Mouse (Mus musculus): Measurements from ENCODE around the gene Pex5l.

Gene Pex5l

DNA sequence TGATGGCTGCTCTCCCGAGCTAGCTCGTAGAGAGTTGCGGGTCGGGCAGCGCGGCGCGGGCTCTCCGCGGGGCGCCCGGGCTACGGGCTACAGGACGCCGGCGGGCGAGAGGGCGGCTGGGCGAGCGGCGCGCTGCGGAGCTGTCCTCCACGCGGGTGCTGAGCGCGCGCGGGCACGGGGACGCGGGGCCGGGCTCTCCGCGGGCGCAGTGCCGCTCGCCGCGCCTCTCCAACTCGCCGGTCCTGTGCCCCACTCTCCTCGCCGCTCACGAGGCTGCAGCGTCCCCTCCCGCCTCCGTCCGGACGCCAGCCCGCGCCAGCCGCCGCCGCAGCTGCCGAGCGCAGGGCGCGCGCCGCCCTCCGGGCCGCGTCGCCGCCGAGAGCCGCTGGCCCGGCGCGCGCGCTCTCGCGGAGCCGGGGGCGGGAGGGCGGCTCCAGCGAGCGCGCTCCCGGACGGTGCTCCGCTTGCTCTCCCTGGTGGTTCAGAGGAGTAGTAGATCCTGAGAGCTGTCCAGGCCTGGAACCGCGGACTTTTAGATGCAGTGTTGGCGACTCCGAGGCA is at the start of gene Pex5l:
Pex5l (minus strand) TSS at position 347 of the 561 bp plus-strand sequence.
- in situ Hi-C loops (cut with MboI; ENCODE audit: low pct_unique_long_range_greater_than_20kb in 1 of 2, low sequenced_read_pairs in 2 of 2, unreplicated experiment in 1 of 2) = no loop called here

DNA sequence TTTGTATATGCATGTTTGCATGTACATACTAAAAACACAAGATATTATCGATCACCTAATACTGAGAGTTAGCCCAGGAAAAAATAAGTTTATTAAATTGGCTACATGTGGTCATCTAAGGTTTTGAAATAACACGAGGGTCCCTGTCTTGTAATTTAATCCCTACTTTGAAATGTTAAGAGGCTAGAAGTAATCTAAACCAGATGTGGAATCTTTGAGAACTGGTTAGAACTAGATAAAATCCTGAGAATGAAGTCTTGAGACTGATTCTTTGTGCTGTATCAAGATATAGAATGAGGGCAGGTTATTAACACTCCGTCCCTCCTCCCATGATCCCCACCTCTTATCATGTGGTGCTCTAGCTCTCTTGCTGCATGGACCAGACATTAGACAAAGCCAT is 22.1 kb upstream of the Pex5l start:
- in situ Hi-C loops (cut with MboI; ENCODE audit: low pct_unique_long_range_greater_than_20kb in 1 of 2, low sequenced_read_pairs in 2 of 2, unreplicated experiment in 1 of 2) = no loop called here

DNA sequence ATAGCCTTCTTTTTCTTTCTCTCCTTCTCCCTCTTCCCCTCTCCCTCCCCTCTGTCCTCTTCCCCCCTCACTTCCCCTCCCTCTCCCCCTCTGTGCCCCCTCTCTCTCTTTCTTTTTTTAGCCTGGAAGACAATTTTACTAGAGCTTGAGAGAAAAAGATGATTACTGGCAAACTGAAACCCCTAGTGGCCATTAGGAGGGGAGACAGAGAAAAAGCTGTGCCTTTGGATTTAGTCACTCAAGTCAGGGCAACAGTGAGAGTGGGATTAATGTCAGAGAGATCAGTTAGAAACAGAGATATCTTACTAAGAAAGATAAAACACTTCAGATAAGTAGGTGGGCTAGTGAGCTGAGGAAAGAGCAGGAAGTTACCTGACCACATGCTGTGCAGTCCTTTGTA is 20.8 kb upstream of the Pex5l start:
- in situ Hi-C loops (cut with MboI; ENCODE audit: low pct_unique_long_range_greater_than_20kb in 1 of 2, low sequenced_read_pairs in 2 of 2, unreplicated experiment in 1 of 2) = no loop called here

DNA sequence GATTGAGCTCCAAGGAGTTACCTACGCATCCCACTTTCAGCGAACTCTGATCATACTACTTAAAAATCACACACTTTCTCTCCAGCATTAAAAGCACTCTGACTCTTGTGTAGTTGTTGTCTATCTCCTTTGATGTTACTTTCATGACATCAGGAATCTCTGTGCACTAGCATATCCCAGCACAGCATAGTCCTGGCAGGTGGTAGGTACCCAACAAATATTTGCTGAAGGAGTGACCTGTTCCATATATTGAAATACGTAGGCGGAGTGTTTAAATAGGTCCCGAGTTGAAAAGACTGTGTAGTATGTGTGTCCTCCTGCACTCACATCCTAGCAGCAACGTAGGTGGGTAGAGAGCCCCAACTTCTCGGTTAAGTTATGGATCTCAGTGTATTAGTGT is 545 bp upstream of the Pex5l start:
- in situ Hi-C loops (cut with MboI; ENCODE audit: low pct_unique_long_range_greater_than_20kb in 1 of 2, low sequenced_read_pairs in 2 of 2, unreplicated experiment in 1 of 2) = no loop called here

DNA sequence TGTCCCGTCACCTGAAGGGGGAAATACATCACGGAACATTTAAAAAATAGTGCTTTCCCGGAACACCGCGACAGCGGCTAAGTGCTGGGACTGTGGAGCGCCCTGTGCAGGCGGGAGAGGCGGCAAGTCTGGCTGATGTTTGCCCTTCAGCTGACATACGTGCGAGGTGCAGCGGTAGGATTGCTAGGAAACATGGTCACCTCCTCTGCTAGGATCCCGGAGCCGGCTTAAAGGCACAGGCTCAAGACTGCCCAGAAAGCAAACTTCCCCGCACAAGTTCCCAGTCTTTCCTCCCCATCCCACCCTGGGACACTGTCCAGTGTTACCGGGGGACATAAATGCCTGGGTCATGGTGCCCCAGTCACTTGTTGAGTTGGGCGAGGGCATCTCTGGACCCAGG is 649 bp downstream of the Pex5l start:
- in situ Hi-C loops (cut with MboI; ENCODE audit: low pct_unique_long_range_greater_than_20kb in 1 of 2, low sequenced_read_pairs in 2 of 2, unreplicated experiment in 1 of 2) = no loop called here

DNA sequence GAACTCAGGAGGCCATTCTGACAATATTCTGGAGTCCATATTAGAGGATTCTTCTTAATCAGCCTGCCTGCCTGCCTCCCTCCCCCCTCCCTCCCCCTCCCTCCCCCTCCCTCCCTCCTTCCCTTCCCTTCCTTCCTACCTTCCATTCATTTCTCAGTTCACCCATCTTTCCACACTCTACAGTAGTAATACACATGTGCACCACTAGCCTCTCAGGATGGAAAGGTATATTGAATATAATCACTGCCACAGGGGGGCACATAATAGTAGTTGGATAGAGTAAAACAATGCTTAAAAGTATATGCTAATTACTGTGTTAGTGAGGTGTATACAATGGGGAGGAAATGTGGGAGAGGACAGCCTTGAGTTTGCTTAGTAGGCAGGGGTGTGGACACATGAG is 13.1 kb downstream of the Pex5l start:
- in situ Hi-C loops (cut with MboI; ENCODE audit: low pct_unique_long_range_greater_than_20kb in 1 of 2, low sequenced_read_pairs in 2 of 2, unreplicated experiment in 1 of 2) = no loop called here

DNA sequence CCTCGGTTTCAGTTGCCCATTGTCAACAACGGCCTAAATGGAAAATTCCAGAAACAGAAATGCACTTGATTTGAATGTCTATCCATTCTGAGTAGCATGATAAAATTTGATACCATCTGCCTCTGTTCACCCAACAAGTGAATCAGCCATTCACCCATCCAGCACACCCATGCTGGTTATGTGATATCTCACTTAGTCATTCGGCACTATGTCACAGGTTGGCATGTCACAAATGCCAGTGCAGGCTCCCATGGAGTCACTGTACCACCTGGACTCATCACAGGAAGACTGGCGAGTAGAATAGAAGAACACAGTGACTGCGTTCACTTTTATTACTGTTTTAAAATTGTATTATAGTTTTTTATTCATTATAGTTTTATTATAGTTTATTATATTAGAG is 18.3 kb downstream of the Pex5l start:
- in situ Hi-C loops (cut with MboI; ENCODE audit: low pct_unique_long_range_greater_than_20kb in 1 of 2, low sequenced_read_pairs in 2 of 2, unreplicated experiment in 1 of 2) = no loop called here

DNA sequence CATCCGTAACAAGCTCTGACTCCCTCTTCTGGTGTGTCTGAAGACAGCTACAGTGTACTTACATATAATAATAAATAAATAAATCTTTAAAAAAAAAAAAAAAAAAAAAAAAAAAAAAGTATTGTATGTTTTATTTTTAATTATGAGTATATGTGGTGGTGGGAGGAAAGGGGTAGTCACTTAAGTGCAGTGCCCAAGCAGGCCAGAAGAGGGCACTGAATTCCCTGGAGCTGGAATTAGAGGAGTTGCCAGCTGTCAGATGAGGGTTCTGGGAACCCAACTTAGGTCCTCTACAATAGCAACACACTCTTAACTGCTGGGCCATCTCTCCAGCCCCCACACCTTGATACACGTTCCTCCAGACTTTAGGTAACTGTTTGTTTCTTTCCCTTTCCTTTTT is 37.3 kb downstream of the Pex5l start:
- in situ Hi-C loops (cut with MboI; ENCODE audit: low pct_unique_long_range_greater_than_20kb in 1 of 2, low sequenced_read_pairs in 2 of 2, unreplicated experiment in 1 of 2) = no loop called here

DNA sequence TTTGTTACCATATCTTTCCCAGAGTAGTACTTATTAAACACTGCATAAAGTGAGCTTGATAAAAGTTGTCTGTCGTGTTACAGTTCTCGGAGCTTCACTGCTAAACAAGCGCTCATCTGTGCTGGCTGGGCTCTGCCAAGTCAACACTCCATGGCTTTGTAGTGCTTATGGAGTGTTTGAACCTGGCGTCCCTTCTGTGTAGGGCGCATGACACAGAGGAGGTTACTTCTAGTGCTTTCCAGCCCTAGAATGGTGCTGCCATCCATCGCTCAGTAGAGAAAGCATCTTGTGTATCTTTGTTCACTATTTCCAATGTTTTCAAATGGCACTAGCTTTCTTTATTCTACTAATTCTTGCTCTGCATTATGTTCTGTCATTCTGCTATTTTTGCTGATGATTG is 39.5 kb downstream of the Pex5l start:
- in situ Hi-C loops (cut with MboI; ENCODE audit: low pct_unique_long_range_greater_than_20kb in 1 of 2, low sequenced_read_pairs in 2 of 2, unreplicated experiment in 1 of 2) = no loop called here

DNA sequence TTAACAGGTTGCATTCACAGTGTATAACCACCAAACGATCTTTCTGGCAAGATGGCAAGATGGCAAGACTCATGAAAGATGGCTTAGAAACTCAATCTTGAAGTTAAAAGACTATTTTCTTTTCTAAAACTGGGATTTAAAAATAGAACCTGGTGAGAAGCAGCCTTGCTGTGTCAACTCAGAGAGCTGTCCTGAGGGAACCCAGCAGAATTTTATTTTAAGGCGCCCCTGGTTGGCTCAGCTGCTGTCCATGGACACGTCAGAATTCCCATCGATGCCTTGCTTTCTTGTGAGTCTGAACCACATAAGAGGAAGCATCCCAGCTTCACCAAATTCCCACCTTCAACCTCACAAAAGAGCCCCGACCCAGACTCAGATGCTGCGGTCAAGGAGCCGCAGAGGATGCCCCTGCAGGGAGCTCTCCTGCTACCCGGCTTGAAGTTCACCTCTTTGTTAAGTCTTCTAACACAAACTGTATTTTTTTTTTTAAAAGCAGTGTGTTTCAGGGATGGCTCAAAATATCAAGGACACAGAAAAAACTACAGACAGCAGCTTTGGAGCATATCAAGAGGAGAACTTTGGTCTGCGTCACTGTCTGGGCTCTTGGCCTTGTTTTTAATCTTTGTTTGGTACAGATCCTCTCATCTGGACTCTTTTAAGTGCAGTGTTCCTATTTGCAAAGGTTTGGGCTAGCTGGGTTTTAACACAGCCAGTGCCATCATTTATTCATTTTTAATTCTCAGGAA is 44.3 kb downstream of the Pex5l start:
- in situ Hi-C loops (cut with MboI; ENCODE audit: low pct_unique_long_range_greater_than_20kb in 1 of 2, low sequenced_read_pairs in 2 of 2, unreplicated experiment in 1 of 2) = no loop called here

DNA sequence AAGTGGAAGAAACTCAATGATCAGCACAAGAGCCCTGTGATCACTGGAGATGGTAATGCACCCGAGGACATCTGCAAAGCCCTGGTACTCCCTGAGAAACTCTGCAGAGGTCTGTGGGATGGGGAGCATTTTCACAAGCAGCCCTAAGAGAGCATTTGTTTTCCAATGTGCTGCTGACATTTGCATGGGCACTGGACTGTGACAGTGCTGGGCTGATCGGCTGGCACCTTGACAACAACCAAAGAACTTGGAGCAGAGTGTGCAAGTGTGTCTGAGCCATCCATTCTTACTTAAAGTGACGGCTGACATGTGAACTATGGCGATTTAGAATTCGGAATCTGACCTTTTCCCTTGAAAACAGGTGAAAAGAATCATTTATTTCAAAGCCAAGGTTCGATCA is 49.4 kb downstream of the Pex5l start:
- in situ Hi-C loops (cut with MboI; ENCODE audit: low pct_unique_long_range_greater_than_20kb in 1 of 2, low sequenced_read_pairs in 2 of 2, unreplicated experiment in 1 of 2) = no loop called here

DNA sequence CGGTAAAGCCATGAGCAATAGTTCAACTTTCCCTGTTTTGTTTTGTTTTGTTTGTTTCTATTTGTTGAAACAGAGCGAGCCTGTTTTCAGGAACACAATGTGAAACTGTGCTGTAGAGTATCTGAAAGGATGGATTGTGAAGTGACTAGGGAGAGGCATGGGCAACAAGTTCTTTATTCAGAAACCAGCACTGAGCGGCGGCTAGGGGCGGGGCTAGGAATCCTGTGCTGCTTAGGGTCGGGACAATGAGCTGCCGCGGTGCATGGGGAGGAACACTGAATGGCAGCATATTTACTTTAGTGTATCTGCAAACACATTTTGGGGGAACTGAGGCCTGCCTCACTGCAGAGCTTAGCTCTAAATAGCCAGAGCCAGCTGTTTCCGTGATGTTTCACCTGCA is 53.0 kb downstream of the Pex5l start:
- in situ Hi-C loops (cut with MboI; ENCODE audit: low pct_unique_long_range_greater_than_20kb in 1 of 2, low sequenced_read_pairs in 2 of 2, unreplicated experiment in 1 of 2) = no loop called here

DNA sequence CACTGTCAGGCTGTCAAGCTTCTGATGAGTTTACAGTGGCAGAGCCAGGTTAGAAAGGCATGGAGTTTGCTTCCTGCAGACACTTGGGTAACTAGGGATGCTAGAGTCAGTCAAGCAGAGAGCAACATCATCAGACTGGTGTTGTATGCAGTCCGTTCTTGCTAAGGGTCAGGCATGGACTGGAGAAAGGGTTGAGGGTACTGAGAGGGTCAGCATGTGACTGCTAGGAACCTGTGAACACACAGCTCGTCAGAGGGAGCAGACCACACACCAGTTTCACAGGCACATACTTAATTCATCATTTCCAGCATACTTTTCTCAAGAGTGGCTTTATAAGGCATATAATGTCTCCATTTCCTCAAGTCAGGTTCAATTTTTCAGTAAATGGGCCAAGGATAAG is 53.6 kb downstream of the Pex5l start:
- in situ Hi-C loops (cut with MboI; ENCODE audit: low pct_unique_long_range_greater_than_20kb in 1 of 2, low sequenced_read_pairs in 2 of 2, unreplicated experiment in 1 of 2) = no loop called here

DNA sequence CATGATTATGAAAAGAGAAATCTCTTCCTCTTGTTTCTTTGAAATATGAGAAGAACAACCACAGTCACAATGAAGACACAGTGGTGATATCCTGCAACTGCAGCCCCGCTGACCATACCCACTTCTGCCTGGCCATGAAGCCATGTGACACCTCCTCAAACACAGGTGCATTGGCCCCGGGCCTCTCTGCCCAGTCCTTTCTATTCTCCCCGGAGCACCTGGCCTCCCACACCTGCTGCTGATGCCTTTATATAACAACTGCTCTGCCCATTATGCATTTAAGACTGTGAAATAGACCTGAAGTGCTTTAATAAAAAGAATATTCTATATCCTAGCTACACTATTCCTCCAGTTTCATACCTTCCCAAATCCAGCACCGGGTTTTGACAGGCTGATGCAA is 54.8 kb downstream of the Pex5l start:
- in situ Hi-C loops (cut with MboI; ENCODE audit: low pct_unique_long_range_greater_than_20kb in 1 of 2, low sequenced_read_pairs in 2 of 2, unreplicated experiment in 1 of 2) = no loop called here

DNA sequence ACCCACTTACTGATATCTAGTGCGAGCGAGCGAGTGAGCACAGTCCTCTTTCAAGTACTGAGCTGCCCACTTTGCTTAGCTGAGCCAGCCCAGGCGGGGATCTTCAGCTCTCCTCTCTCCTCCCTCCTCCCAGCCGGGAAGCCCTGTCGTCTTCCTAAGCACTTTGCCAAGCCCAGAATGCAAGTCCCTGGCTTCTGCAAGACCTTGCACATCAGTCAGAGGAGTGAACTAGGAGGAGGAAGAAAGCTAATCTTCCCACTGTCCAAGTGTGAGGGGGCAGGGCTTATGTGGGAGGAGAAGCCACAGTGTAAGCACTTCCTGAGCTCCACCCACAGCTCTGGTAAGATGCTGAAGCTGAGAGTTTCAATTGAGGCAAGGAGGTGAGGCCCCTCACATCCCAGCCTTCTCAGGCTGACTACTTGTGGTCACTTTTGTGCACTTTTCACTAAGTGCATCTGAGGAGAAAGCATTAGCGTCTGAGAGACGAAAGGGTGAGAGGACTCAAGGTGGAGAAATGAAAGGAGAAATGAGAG is 60.2 kb downstream of the Pex5l start:
- in situ Hi-C loops (cut with MboI; ENCODE audit: low pct_unique_long_range_greater_than_20kb in 1 of 2, low sequenced_read_pairs in 2 of 2, unreplicated experiment in 1 of 2) = no loop called here

DNA sequence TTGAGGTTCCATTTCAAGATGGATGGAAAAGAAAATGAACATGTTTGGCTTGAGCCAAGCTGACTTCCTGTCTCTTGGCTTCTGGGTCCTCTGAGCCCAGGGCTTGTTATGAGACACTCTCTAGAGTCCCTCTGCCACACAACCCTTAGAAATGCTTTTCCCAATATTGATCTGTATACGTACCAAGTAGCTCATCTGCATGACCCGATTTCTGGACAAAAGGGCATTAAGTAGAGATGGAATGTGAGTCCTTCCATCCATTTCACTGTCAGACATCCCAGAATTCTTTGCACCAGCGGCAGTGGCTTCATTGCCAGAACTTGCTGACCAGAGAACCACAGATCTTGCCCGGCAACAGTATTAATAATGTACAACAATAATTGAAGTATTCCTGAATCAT is 61.3 kb downstream of the Pex5l start:
- in situ Hi-C loops (cut with MboI; ENCODE audit: low pct_unique_long_range_greater_than_20kb in 1 of 2, low sequenced_read_pairs in 2 of 2, unreplicated experiment in 1 of 2) = no loop called here

DNA sequence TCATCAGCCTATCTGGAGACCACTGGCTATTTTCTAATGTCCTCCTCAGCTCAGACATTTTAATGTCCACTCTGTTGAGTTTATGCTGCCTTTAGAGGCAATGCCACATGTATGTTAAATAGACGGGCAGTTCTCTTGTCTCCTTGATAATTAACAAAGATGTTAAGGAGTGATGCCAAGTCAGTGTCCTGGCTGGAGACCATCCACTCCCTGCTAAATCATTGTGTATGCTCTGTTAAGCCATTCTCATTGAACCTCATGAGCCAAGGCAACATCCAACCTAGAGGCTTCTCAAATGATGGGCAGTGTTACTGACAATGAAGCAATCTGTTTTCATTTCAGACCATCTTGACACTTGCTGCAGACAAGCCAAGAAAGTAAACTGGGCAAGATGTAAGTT is 63.4 kb downstream of the Pex5l start:
- in situ Hi-C loops (cut with MboI; ENCODE audit: low pct_unique_long_range_greater_than_20kb in 1 of 2, low sequenced_read_pairs in 2 of 2, unreplicated experiment in 1 of 2) = no loop called here

DNA sequence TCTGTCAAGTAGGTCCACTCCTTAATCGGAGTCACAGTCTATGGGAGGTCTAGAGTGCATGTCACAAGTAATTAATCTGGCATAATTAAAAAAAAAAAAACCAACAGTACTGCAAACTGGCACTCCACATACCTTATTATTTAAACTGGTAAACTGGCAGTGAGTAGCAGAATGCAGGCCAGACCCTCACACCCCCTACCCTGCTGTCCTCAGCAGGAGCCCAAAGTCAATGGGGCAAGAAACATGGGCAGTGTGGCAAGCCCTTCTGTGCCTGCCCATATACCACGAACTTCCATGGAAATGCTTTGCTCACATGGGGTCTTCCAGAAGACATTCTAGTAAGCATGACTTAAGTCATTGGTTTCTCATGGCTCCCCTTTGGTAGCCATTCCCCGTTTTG is 63.9 kb downstream of the Pex5l start:
- in situ Hi-C loops (cut with MboI; ENCODE audit: low pct_unique_long_range_greater_than_20kb in 1 of 2, low sequenced_read_pairs in 2 of 2, unreplicated experiment in 1 of 2) = no loop called here

DNA sequence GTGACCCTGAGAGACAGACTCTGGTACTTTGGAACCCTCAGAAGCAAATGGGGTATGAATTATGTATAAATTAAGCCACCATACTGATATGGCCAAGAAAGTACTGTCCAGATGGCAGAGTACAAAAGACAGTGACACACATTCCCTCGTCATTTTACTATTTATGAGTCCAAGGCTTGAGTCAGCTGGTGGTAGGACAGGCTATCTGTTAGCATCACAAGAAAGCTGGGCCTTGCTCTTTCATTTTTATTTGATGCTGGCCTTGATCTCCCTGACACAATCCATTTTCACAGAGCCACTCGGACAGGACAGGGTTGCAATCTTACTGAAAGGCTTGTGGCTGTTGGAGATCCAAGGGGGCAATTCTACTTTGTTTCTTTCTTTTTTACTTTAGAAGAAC is 67.4 kb downstream of the Pex5l start:
- in situ Hi-C loops (cut with MboI; ENCODE audit: low pct_unique_long_range_greater_than_20kb in 1 of 2, low sequenced_read_pairs in 2 of 2, unreplicated experiment in 1 of 2) = no loop called here

DNA sequence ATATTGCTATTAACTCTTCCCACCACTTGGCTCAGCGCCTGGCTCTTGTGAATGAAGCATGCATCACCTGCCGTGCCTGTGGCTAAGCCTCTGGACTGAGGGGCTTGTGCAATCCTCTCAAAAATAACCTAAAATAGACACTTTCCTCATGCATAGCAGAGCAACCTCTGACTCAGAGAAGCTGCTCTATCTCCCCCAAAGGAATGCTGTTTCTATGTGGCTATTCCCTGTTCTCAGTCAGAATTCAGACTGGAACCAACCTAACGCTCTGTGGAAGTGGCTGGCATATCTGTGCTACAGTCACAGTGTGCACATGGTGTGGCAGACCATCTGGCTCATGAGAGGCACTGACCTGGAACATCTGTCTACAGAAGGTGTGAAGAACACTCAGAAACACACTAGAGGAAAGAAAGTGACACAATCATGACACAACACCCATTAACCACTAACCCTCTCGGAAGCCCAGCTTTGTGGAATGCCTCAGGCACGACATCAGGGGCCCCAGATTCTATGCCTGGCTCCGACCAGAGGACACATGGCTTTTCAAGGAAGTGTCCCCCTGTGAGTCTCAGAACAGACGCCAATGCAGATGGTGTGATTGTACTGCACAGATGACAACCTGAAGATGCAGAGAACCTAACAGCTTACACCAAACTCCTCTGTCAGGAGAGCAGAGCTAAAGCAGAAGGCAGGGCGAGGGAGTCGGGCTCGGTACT is 68.6 kb downstream of the Pex5l start:
- in situ Hi-C loops (cut with MboI; ENCODE audit: low pct_unique_long_range_greater_than_20kb in 1 of 2, low sequenced_read_pairs in 2 of 2, unreplicated experiment in 1 of 2) = no loop called here

Measured in mouse embryonic stem cell (cell line).